ENCODE assay signal across 8 mouse cellular contexts in the genomic region with DNA sequence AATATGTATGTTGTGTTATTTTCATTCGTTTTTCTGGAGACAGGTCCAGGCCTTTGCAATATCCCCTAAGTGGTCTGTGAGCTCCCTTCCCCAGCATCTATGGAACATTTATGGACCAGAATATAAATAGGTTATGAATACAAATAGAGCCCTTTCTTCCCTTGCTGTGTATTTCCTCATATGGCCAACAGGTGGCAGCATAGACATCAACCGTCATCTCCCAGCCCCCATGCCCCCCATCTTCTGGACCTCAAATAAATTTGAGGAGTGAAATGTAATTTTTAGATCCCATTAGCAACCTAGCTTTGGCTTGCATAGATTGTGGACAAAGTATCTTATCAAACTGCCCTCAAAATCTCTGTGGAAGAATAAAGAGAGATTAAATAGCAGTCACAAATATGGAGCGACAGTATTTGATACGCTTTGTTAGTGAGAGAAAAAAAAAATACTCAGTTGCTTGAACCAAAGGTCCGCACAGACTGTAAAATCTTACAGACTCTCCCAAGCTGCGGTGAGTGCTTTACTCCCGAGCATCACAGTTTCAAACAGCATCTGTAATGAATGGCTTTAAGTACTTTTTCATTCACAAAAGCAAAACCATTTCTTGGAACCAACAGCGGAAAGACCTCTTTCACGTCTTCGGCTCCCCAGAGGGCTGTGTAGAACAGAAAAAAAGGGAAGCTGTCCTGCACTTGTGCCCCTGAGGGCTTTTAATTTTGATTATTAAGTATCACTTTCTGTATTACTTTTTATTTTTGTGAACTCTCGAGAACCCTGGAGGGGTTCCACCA.
DNase-seq lines count a peak whose midpoint lies in the region; ATAC-seq and TF ChIP-seq lines count a peak whose summit lies in the region.

No protein-coding gene starts in this region.

- H3K27ac ChIP-seq in liver, embryonic 14.5 days: no peak overlapping the region

- H3K9ac ChIP-seq in liver, embryonic 14.5 days (replicated peaks): no peak overlapping the region

- TF ChIP-seq EP300 in liver, embryonic 14.5 days (IDR thresholded peaks at IDR 0.05; ENCODE audit: low read depth): no peak

- H3K36me3 ChIP-seq in liver, embryonic 14.5 days (replicated peaks; ENCODE audit: control insufficient read depth, insufficient read depth, low read depth): no peaks in the 10 kb centered on the region

- no peak for ATAC-seq in liver, embryonic 14.5 days (ENCODE audit: insufficient read depth)

- H3K4me2 ChIP-seq in liver, embryonic 14.5 days (ENCODE audit: low read depth): no peak overlapping the region

- peak; percentile 42 for DNase-seq in embryo, embryonic 10.5 days (ENCODE audit: low spot score)
- DNase-seq in embryo, embryonic 10 days (ENCODE audit: low spot score): no peak
- no peak for DNase-seq in liver, embryonic 14.5 days (ENCODE audit: low read depth in 3 of 3, low spot score in 3 of 3)
- DNase-seq in liver: no peak
- DNase-seq in heart, postnatal 4 days: peak; percentile 35
- DNase-seq in retina, embryonic 14.5 days (ENCODE audit: low spot score): peak; percentile 40
- no peak for DNase-seq in urinary bladder, adult 18-20 months (ENCODE audit: low spot score in 2 of 2)
- no peak for DNase-seq in layer of hippocampus, adult 9-10 months (ENCODE audit: low spot score)

- H3K9me3 ChIP-seq in liver, embryonic 14.5 days (ENCODE audit: control insufficient read depth, low read length): no peaks in the 10 kb centered on the region

- no peaks in the 10 kb centered on the region for H3K27me3 ChIP-seq in liver, embryonic 14.5 days (ENCODE audit: control insufficient read depth, insufficient read depth, low read length)

- H3K4me1 ChIP-seq in liver, embryonic 14.5 days (replicated peaks; ENCODE audit: control insufficient read depth in 2 of 2, insufficient read depth in 2 of 2, low read length in 1 of 2): no peaks in the 10 kb centered on the region

- WGBS in liver, embryonic 14.5 days (ENCODE audit: insufficient replicate concordance): 58% methylated on average over 11 of the region's 11 CpGs

- peak; percentile 64 for TF ChIP-seq CTCF in liver, embryonic 14.5 days (IDR thresholded peaks at IDR 0.05; ENCODE audit: low read depth)

- no peak overlapping the region for H3K4me3 ChIP-seq in liver, embryonic 14.5 days (ENCODE audit: insufficient read depth in 1 of 2, low read depth in 2 of 2, low read length in 2 of 2)

Comparison
In these comparisons a context has a peak if more than half of its experiments do, and no peak if none do; other contexts are left out.
1. DNase-seq: peak in embryo, embryonic 10.5 days (single experiment), heart, postnatal 4 days (single experiment) and retina, embryonic 14.5 days (single experiment); none in embryo, embryonic 10 days (single experiment), liver, embryonic 14.5 days (0 of 3), liver (single experiment), urinary bladder, adult 18-20 months (0 of 2) and layer of hippocampus, adult 9-10 months (single experiment).